Mouse (Mus musculus) ES-E14 (cell line): ENCODE measurements around the gene Col23a1.

Experiments
- CHD2 ChIP-seq: IDR thresholded peaks from 2 replicates; pipeline ENCODE4 v1.6.1; 2014; ENCODE audit warnings: mild to moderate bottlenecking, low read depth, low read length, inconsistent platforms
- MAFK ChIP-seq: IDR thresholded peaks from 2 replicates; pipeline ENCODE4 v1.6.1; 2014; ENCODE audit warnings: mild to moderate bottlenecking, low read depth, low read length, inconsistent platforms; ENCODE audit not compliant: insufficient read depth
- ZC3H11A ChIP-seq: IDR thresholded peaks from 2 replicates; pipeline ENCODE4 v1.6.1; 2012; ENCODE audit warnings: low read depth, mild to moderate bottlenecking, inconsistent platforms, low read length, borderline replicate concordance

- TF ChIP-seq MAFK: no peak
- TF ChIP-seq CHD2: no peak
- no peak for TF ChIP-seq ZC3H11A
These were observed 47.9 kb downstream of the Col23a1 start for GRCm38 (mm10) chr11:51337585-51337984.
